Mouse (Mus musculus) heart, embryonic 13.5 days (tissue): ENCODE results near the gene Grk3. TPM values are rescaled to one million over a fixed set of nuclear protein-coding genes. Genes with fewer than 3 reads are reported as not detected.
A peak's percentile ranks its signal among the peaks of the same experiment; 100 is the strongest.

Experiments
- ATAC-seq: fragments of 200-750 bp; cut with Nextera tagmentation; 2 replicates; pipeline ENCODE4 v1.8.0; 2017; ENCODE audit warnings: moderate TSS enrichment; ENCODE audit not compliant: insufficient number of reproducible peaks, low FRiP score, low TSS enrichment; ENCODE audit errors: extremely low read depth
- H3K27ac ChIP-seq: fragments of 300-500 bp; sonication (generic); replicated peaks from 2 replicates; pipeline ENCODE4 v1.5.1; 2015; ENCODE audit warnings: moderate library complexity, mild to moderate bottlenecking, inconsistent platforms
- H3K27me3 ChIP-seq: fragments of 300-500 bp; sonication (generic); replicated peaks from 2 replicates; pipeline ENCODE4 v1.6.1; 2015; ENCODE audit warnings: mild to moderate bottlenecking, inconsistent platforms
- H3K36me3 ChIP-seq: fragments of 300-500 bp; sonication (generic); 2 replicates; pipeline ENCODE4 v1.6.1; 2015; ENCODE audit warnings: mild to moderate bottlenecking, inconsistent platforms
- H3K4me1 ChIP-seq: fragments of 300-500 bp; sonication (generic); 2 replicates; pipeline ENCODE4 v1.6.1; 2015; ENCODE audit warnings: inconsistent platforms
- H3K4me2 ChIP-seq: fragments of 300-500 bp; sonication (generic); 2 replicates; pipeline ENCODE4 v1.6.1; 2015; ENCODE audit warnings: inconsistent platforms, mild to moderate bottlenecking, moderate library complexity
- H3K4me3 ChIP-seq: fragments of 300-500 bp; sonication (generic); 2 replicates; pipeline ENCODE4 v1.5.1; 2015; ENCODE audit warnings: moderate library complexity, mild to moderate bottlenecking, inconsistent platforms
- H3K9ac ChIP-seq: fragments of 300-500 bp; sonication (generic); 2 replicates; pipeline ENCODE4 v1.6.1; 2015; ENCODE audit warnings: inconsistent platforms, mild to moderate bottlenecking, moderate library complexity
- H3K9me3 ChIP-seq: fragments of 300-500 bp; sonication (generic); 2 replicates; pipeline ENCODE4 v1.6.1; 2016; ENCODE audit warnings: inconsistent platforms
- WGBS: fragments of 180-500 bp; shearing (Covaris S2); methylation state at CpG from one replicate; pipeline ENCODE4 v1.1.7; 2015; ENCODE audit warnings: mixed read lengths; 5-methylcytosine and 5-hydroxymethylcytosine counted together
- polyA plus RNA-seq: library from polyadenylated mRNA; unstranded; fragments of >200 nt; fragmentation: Nextera tagmentation; extraction: Ambion mirVana; gene quantifications from 2 replicates; pipeline ENCODE4 v1.2.1, GENCODE M21; 2015

Grk3 gene
- polyA plus RNA-seq, 1 experiment from 2014 or later: 12.3 TPM

GRCm38 (mm10) chr5:112893462-112894060 is 122.0 kb downstream of the Grk3 start:
- Histone ChIP-seq H3K27me3 (no peaks in the 10 kb centered on the region), H3K9me3 (0 out of 2 replicates have a peak, but pooled peaks cover 7% of the 10 kb centered on the region), H3K4me1 (peaks cover 38% of the 10 kb centered on the region), H3K9ac (no peak overlapping the region), H3K36me3 (peaks cover 21% of the 10 kb centered on the region), H3K4me2 (peak overlapping the region; percentile 74), H3K27ac (no peak overlapping the region), H3K4me3 (no peak overlapping the region)
- 63% methylated on average over 5 of the region's 5 CpGs for WGBS
- no peak for ATAC-seq

DNA sequence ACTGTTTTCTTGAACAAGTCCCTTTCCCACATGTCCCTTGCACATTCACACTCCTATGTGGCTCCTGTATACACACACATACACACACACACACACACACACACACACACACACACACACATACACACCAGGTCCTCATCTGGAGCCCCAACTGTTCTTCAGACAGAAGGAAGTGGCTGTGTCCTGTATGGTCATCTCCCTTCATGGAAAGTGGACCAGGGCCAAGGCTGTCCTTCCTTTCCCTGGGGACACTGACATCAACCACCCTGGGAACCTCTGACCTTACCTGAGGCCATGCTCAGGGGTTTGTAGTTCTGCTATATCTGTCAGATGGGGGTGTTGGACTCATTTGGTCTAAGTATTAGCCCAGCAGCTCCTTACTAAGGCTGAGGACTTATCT is 123.2 kb downstream of the Grk3 start:
- Histone ChIP-seq H3K27me3 (no peaks in the 10 kb centered on the region), H3K4me2 (no peak overlapping the region), H3K36me3 (peaks cover 29% of the 10 kb centered on the region), H3K4me3 (no peak overlapping the region), H3K4me1 (peaks cover 46% of the 10 kb centered on the region), H3K9ac (0 out of 2 replicates have a peak overlapping the region, but pooled peaks have one; percentile 1), H3K9me3 (no peaks in the 10 kb centered on the region), H3K27ac (no peak overlapping the region)
- ATAC-seq: no peak

DNA sequence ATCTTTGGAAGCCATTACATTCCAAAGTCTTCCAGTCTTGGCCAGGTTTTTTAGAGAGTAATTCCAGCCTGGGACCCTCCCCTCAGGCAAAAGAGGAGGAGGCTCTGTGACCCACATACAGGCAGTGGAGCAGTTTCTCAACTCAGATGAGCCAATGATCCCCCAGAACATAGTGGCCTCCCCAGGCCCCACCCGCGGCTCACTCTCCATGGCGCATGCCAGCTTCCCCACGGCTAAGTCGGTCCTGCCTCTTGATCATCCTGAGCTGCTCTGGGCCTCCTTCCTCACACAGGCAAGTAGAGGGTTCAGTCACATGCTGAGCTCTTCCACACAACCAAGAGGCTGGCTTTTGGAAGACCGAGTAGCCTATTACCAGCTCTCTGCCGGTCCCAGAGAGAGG is 126.9 kb downstream of the Grk3 start:
- Histone ChIP-seq H3K9me3 (no peaks in the 10 kb centered on the region), H3K4me1 (peaks cover 49% of the 10 kb centered on the region), H3K4me3 (no peak overlapping the region), H3K27ac (peak overlapping the region; percentile 17; the same call in 1 of the 2 replicates), H3K36me3 (peaks cover 35% of the 10 kb centered on the region), H3K9ac (no peak overlapping the region), H3K4me2 (no peak overlapping the region), H3K27me3 (no peaks in the 10 kb centered on the region)
- ATAC-seq: no peak
- WGBS: 48% methylated on average over 7 of the region's 7 CpGs

DNA sequence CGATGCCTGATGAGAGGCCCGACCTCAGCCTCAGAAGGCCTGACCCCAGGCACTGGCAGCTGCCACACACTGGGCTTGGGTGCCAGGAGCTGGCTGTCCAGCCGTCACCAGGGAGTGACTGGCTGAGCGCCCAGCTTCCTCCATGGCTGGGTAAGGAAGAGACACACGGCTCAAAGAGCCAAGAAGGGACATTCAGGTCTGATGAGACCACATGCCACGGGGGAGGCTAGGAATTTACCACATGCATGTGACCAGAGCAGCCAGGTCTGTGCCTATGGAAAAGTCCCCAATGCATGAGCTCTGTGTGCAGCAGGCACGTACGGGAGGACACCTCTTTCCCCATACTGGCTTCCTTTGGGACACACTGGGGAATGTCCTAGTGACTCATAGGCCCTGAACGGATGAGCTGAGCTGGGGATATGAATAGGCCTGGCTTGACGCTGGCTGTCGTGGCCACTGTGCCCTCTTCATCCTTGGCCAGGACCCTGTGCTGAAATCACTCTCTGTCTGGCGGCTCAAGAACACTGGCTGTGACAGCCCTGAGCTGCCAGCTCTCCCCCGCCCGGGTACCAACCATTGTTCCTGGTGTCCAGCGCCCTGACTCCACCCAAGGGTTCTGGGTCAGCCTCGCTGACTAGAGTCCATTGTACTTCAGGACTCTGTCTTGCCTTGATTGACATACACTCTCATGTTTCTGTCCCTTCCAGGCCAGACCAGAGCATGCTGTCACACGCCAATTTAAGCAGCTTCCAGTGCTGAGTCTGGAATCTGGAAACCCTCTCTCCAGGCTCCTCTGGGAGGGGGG is 128.7 kb downstream of the Grk3 start:
- WGBS: 37% methylated on average over 17 of the region's 17 CpGs

GRCm38 (mm10) chr5:112877391-112878115 is 138.0 kb downstream of the Grk3 start:
- H3K27ac ChIP-seq: no peak overlapping the region
- H3K9ac ChIP-seq: no peak overlapping the region
- H3K36me3 ChIP-seq: peaks cover 57% of the 10 kb centered on the region
- H3K4me2 ChIP-seq: no peak overlapping the region
- H3K4me1 ChIP-seq: peaks cover 29% of the 10 kb centered on the region
- H3K4me3 ChIP-seq: no peak overlapping the region
- ATAC-seq: no peak
- 68% methylated on average over 14 of the region's 14 CpGs for WGBS
- no peaks in the 10 kb centered on the region; the same call in 1 of the 2 replicates for H3K27me3 ChIP-seq
- H3K9me3 ChIP-seq: no peaks in the 10 kb centered on the region

More for the DNA sequence above, 128.7 kb downstream of the Grk3 start:
- peak; percentile 33; the same call in 1 of the 2 replicates for ATAC-seq
- H3K4me1 ChIP-seq: peaks cover 42% of the 10 kb centered on the region
- H3K9me3 ChIP-seq: no peaks in the 10 kb centered on the region
- H3K36me3 ChIP-seq: peaks cover 28% of the 10 kb centered on the region
- peak overlapping the region; percentile 20 for H3K4me2 ChIP-seq
- peak overlapping the region; percentile 4; the same call in 1 of the 2 replicates for H3K4me3 ChIP-seq
- peak overlapping the region; percentile 64 for H3K9ac ChIP-seq
- peak overlapping the region; percentile 87 for H3K27ac ChIP-seq
- H3K27me3 ChIP-seq: no peaks in the 10 kb centered on the region

DNA sequence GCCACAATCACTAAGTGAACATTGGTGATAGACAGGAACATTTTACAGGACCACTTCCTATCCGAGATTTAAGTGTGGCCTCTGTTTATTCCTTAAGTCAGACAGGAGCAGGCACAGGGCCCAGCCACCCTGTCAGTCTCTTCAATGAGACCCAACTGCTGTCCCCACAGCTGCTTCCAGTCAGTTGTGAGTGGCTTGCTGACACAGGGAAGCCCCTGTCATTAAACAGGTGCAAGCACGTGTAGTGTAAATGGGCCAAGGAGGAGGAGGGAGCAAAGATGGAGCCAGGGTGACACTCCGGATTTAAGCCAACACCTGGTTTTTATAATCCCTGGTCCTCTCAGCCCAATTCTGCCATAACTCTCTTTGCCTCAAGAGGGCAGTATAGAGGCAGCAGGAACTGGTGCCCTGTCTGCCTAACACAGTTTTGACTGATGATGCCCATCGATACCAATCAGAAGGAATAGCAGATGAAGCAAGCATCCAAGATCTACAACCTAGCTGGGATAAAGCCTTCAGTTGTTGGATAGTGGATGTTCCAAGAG is 138.7 kb downstream of the Grk3 start:
- Histone ChIP-seq H3K27ac (no peak overlapping the region), H3K9me3 (no peaks in the 10 kb centered on the region), H3K4me2 (no peak overlapping the region), H3K4me3 (no peak overlapping the region), H3K4me1 (peaks cover 25% of the 10 kb centered on the region), H3K9ac (no peak overlapping the region), H3K36me3 (peaks cover 61% of the 10 kb centered on the region), H3K27me3 (no peaks in the 10 kb centered on the region; the same call in 1 of the 2 replicates)
- WGBS: 31% methylated on average over 4 of the region's 4 CpGs
- ATAC-seq: no peak

- no peak overlapping the region for H3K9ac ChIP-seq
- H3K9me3 ChIP-seq: no peaks in the 10 kb centered on the region
- H3K27ac ChIP-seq: no peak overlapping the region
- H3K4me2 ChIP-seq: no peak overlapping the region
- no peak for ATAC-seq
- H3K36me3 ChIP-seq: peaks cover 77% of the 10 kb centered on the region
- WGBS: 74% methylated on average over 6 of the region's 6 CpGs
- H3K4me3 ChIP-seq: no peak overlapping the region
- H3K4me1 ChIP-seq: peaks cover 9% of the 10 kb centered on the region
- no peaks in the 10 kb centered on the region; the same call in 1 of the 2 replicates for H3K27me3 ChIP-seq
Measured at GRCm38 (mm10) chr5:112872999-112873398, 142.6 kb downstream of the Grk3 start.

DNA sequence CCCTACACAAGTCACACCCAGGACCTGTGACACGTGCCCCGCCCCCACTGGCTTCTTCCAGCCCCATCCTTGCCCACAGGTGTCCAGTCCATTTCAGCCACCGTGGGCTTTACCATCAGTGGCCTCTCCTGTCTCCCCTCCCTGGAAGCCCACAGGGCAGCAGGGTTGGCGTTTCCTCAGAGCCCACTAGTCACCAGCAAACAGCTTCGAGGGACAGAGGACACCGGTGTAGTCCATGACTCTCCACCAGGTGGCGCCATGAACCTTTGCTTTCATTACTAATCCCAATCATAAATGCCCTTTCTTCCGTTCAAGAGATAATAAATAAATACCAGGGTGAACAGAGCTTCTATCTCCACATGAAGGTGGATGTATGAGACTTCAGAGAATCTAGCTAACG is 144.9 kb downstream of the Grk3 start:
- Histone ChIP-seq H3K4me1 (peaks cover 9% of the 10 kb centered on the region), H3K27me3 (no peaks in the 10 kb centered on the region; the same call in 1 of the 2 replicates), H3K36me3 (peaks cover 79% of the 10 kb centered on the region), H3K4me2 (no peak overlapping the region), H3K27ac (no peak overlapping the region), H3K9me3 (no peaks in the 10 kb centered on the region), H3K4me3 (no peak overlapping the region), H3K9ac (no peak overlapping the region)
- ATAC-seq: no peak
- 22% methylated on average over 9 of the region's 9 CpGs for WGBS

- H3K27me3 ChIP-seq: no peaks in the 10 kb centered on the region; the same call in 1 of the 2 replicates
- no peak for ATAC-seq
- WGBS: 74% methylated on average over 5 of the region's 5 CpGs
- H3K4me1 ChIP-seq: peaks cover 9% of the 10 kb centered on the region
- no peak overlapping the region for H3K4me3 ChIP-seq
- peaks cover 76% of the 10 kb centered on the region for H3K36me3 ChIP-seq
- H3K4me2 ChIP-seq: no peak overlapping the region
- no peaks in the 10 kb centered on the region for H3K9me3 ChIP-seq
- no peak overlapping the region for H3K27ac ChIP-seq
- no peak overlapping the region for H3K9ac ChIP-seq
Measured at GRCm38 (mm10) chr5:112868620-112869019, 147.0 kb downstream of the Grk3 start.

DNA sequence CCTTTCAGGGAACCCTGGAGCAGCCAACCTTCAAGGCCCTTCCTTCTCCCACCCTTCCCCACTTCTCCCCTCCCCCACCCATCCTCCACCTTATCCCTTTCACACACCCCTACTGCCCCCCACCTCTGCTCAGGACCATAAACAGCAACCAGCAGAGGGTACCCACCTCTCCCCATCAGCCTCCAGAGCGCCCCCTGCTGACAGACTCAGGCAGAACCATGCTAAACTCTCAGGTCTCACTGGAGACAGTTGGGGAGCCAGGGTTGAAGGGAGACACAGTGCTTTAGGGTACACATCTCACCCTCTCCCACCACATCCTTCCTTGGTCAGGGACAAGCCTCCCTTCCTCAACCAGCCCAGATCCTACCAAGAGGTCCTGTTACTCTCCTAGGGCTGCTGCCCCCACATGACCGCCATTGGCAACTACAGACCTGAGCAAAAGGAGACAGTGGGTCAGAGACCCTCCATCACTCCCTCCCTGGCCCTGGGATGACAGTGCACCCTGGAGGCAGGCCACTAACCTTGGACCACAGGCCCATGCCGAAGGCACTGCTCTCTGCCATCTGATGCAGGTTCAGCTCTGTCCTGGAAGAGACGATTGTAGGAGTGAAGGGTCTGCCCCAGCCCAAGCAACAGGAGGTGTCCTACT is 150.7 kb downstream of the Grk3 start:
- H3K36me3 ChIP-seq: peaks cover 78% of the 10 kb centered on the region
- ATAC-seq: no peak
- WGBS: 57% methylated on average over 4 of the region's 4 CpGs

More for the DNA sequence above, 150.7 kb downstream of the Grk3 start:
- Histone ChIP-seq H3K9ac (no peak overlapping the region), H3K27ac (no peak overlapping the region), H3K9me3 (no peaks in the 10 kb centered on the region), H3K4me2 (no peak overlapping the region), H3K27me3 (no peaks in the 10 kb centered on the region), H3K4me3 (no peak overlapping the region), H3K4me1 (no peaks in the 10 kb centered on the region)
